23 mouse cellular contexts compared by ENCODE assay signal in the genomic region with DNA sequence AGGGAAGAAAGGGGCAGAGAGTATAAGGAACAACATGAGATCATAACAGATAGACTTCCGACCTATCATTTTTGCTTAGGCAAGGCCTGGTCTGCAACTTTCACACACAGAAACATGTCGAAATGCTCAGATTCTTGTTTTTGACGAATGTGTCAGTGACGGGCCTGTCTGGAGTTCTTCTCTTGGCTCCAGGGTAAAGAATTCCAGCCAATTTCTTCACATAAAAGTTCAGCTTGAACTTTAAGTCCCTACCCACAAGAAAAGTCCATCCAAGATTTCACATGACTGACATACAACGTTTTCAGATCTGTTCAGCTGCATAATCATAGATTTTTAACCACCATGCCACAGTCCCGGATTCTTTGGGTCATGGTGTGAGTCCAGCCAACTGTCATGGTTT.
DNase-seq lines count a peak whose midpoint lies in the region; ATAC-seq and TF ChIP-seq lines count a peak whose summit lies in the region.
"Had no signal": no experiment of that assay in that cellular context is flagged by ENCODE, and none has a peak within 500 bp of the region (broad histone marks: within the 10 kb centered on the region; RNA-seq: fewer than 3 reads in every experiment).

No protein-coding gene starts in this region.

- no peak for TF ChIP-seq CTCF in intestine, postnatal 0 days (IDR thresholded peaks at IDR 0.05; ENCODE audit: low read depth)

- H3K4me3 ChIP-seq in embryonic facial prominence, embryonic 14.5 days (ENCODE audit: low read depth, low read length) = no peak overlapping the region
- no peak overlapping the region for H3K4me3 ChIP-seq in embryonic facial prominence, embryonic 10.5 days
- no peak overlapping the region for H3K4me3 ChIP-seq in intestine, embryonic 16.5 days (ENCODE audit: low read length)
- no peak overlapping the region for H3K4me3 ChIP-seq in intestine, postnatal 0 days (ENCODE audit: low read depth, low read length)
- H3K4me3 ChIP-seq: forebrain, embryonic 13.5 days; heart, embryonic 13.5 days; midbrain, embryonic 10.5 days; neural tube, embryonic 12.5 days had no signal

- no peaks in the 10 kb centered on the region for H3K36me3 ChIP-seq in embryonic facial prominence, embryonic 14.5 days (ENCODE audit: control insufficient read depth, insufficient read depth, low read length)
- H3K36me3 ChIP-seq in embryonic facial prominence, embryonic 10.5 days (replicated peaks) = no peaks in the 10 kb centered on the region
- no peaks in the 10 kb centered on the region for H3K36me3 ChIP-seq in intestine, embryonic 16.5 days (ENCODE audit: control insufficient read depth, insufficient read depth, low read length)
- no peaks in the 10 kb centered on the region for H3K36me3 ChIP-seq in intestine, postnatal 0 days (ENCODE audit: control insufficient read depth, insufficient read depth)
- H3K36me3 ChIP-seq: heart, embryonic 13.5 days; midbrain, embryonic 10.5 days; neural tube, embryonic 12.5 days had no signal

- DNase-seq in embryonic facial prominence, embryonic 14.5 days (ENCODE audit: low spot score) = peak; percentile 67
- no peak for DNase-seq in embryonic facial prominence, embryonic 10.5 days (ENCODE audit: low spot score)
- DNase-seq in gonadal fat pad, adult 2 months (ENCODE audit: low read depth) = peak; percentile 51
- DNase-seq in lung, postnatal 36 days = peak; percentile 65
- DNase-seq in cerebellum, adult 18-20 months = no peak
- DNase-seq in cerebellum, adult 11-12 months = no peak
- DNase-seq: adrenal gland, postnatal 14 days; cerebellum, adult 11 months; cerebellum, postnatal 25 days; embryo, embryonic 11 days; gastrocnemius, postnatal 25 days; kidney, postnatal 4 days; layer of hippocampus, adult 9-11 months; thymus, adult 18-20 months had no signal

- no peaks in the 10 kb centered on the region for H3K27me3 ChIP-seq in embryonic facial prominence, embryonic 14.5 days (replicated peaks; ENCODE audit: control insufficient read depth, insufficient read depth, low read length)
- no peaks in the 10 kb centered on the region for H3K27me3 ChIP-seq in embryonic facial prominence, embryonic 10.5 days (replicated peaks; ENCODE audit: low read depth, poor library complexity, severe bottlenecking)
- H3K27me3 ChIP-seq in intestine, embryonic 16.5 days (replicated peaks; ENCODE audit: control insufficient read depth, insufficient read depth, low read length) = no peaks in the 10 kb centered on the region
- no peaks in the 10 kb centered on the region for H3K27me3 ChIP-seq in intestine, postnatal 0 days (replicated peaks; ENCODE audit: control insufficient read depth, insufficient read depth, low read length)
- H3K27me3 ChIP-seq: forebrain, embryonic 13.5 days; heart, embryonic 13.5 days; neural tube, embryonic 12.5 days had no signal

- H3K9ac ChIP-seq in embryonic facial prominence, embryonic 14.5 days (ENCODE audit: low read depth, low read length) = no peak overlapping the region
- H3K9ac ChIP-seq in intestine, embryonic 16.5 days (ENCODE audit: low read depth, low read length) = no peak overlapping the region
- no peak overlapping the region for H3K9ac ChIP-seq in intestine, postnatal 0 days (ENCODE audit: low read depth, low read length)
- H3K9ac ChIP-seq: forebrain, embryonic 13.5 days; heart, embryonic 13.5 days; neural tube, embryonic 12.5 days had no signal

- H3K27ac ChIP-seq in embryonic facial prominence, embryonic 14.5 days (replicated peaks; ENCODE audit: low read depth, low read length) = 0 out of 2 replicates have a peak overlapping the region, but pooled peaks have one; percentile 7
- no peak overlapping the region for H3K27ac ChIP-seq in embryonic facial prominence, embryonic 10.5 days (replicated peaks)
- H3K27ac ChIP-seq in intestine, embryonic 16.5 days (ENCODE audit: low read length) = no peak overlapping the region
- H3K27ac ChIP-seq in intestine, postnatal 0 days (ENCODE audit: low read depth, low read length) = no peak overlapping the region
- H3K27ac ChIP-seq: forebrain, embryonic 13.5 days; heart, embryonic 13.5 days; midbrain, embryonic 10.5 days; neural tube, embryonic 12.5 days had no signal

- WGBS in embryonic facial prominence, embryonic 14.5 days = 69% methylated on average over 6 of the region's 6 CpGs
- 82% methylated on average over 6 of the region's 6 CpGs for WGBS in embryonic facial prominence, embryonic 10.5 days
- WGBS in intestine, embryonic 16.5 days = 61% methylated on average over 6 of the region's 6 CpGs
- WGBS in intestine, postnatal 0 days = 69% methylated on average over 6 of the region's 6 CpGs

- no peak for ATAC-seq in embryonic facial prominence, embryonic 14.5 days (ENCODE audit: low read depth)
- ATAC-seq in intestine, embryonic 16.5 days = peak; percentile 38
- no peak for ATAC-seq in intestine, postnatal 0 days
- ATAC-seq: activated CD4-positive, CD25-positive, alpha-beta regulatory T cell, adult 4 months; CD4-positive, CD25-positive, alpha-beta regulatory T cell, adult 4 months; forebrain, embryonic 13.5 days had no signal

- H3K9me3 ChIP-seq in embryonic facial prominence, embryonic 14.5 days (ENCODE audit: control insufficient read depth, low read length) = no peaks in the 10 kb centered on the region; the same call in 1 of the 2 replicates
- H3K9me3 ChIP-seq in embryonic facial prominence, embryonic 10.5 days = peaks cover 9% of the 10 kb centered on the region; the same call in 1 of the 2 replicates
- H3K9me3 ChIP-seq in intestine, embryonic 16.5 days (ENCODE audit: control insufficient read depth, low read length) = no peaks in the 10 kb centered on the region
- no peaks in the 10 kb centered on the region for H3K9me3 ChIP-seq in intestine, postnatal 0 days (ENCODE audit: control insufficient read depth)

- H3K4me2 ChIP-seq in embryonic facial prominence, embryonic 14.5 days (ENCODE audit: low read depth, low read length) = no peak overlapping the region
- no peak overlapping the region for H3K4me2 ChIP-seq in intestine, embryonic 16.5 days (ENCODE audit: low read depth, low read length)
- no peak overlapping the region for H3K4me2 ChIP-seq in intestine, postnatal 0 days (replicated peaks; ENCODE audit: low read depth)
- H3K4me2 ChIP-seq: forebrain, embryonic 13.5 days; heart, embryonic 13.5 days; liver, embryonic 11.5 days; neural tube, embryonic 12.5 days had no signal

- no peaks in the 10 kb centered on the region for H3K4me1 ChIP-seq in embryonic facial prominence, embryonic 14.5 days (ENCODE audit: control insufficient read depth, insufficient read depth, low read length)
- no peaks in the 10 kb centered on the region for H3K4me1 ChIP-seq in embryonic facial prominence, embryonic 10.5 days
- no peaks in the 10 kb centered on the region for H3K4me1 ChIP-seq in intestine, embryonic 16.5 days (ENCODE audit: control insufficient read depth, insufficient read depth, low read length)
- no peaks in the 10 kb centered on the region for H3K4me1 ChIP-seq in intestine, postnatal 0 days (replicated peaks; ENCODE audit: control insufficient read depth, insufficient read depth, low read length)
- H3K4me1 ChIP-seq: forebrain, embryonic 13.5 days; heart, embryonic 13.5 days; midbrain, embryonic 10.5 days; neural tube, embryonic 12.5 days had no signal

Comparison
In these comparisons a context has a peak if more than half of its experiments do, and no peak if none do; other contexts are left out.
1. DNase-seq: peak in embryonic facial prominence, embryonic 14.5 days (single experiment), gonadal fat pad, adult 2 months (single experiment) and lung, postnatal 36 days (single experiment); none in embryonic facial prominence, embryonic 10.5 days (single experiment), cerebellum, adult 18-20 months (0 of 2) and cerebellum, adult 11-12 months (single experiment).